Mouse (Mus musculus) R1 (cell line): ENCODE data around the gene Dyrk1b.
"Not testable (repeated sequence)": the region's sequence is repeated elsewhere in the genome, so short reads cannot be mapped to it uniquely, and the experiment has no call there.

Experiments
- DNase-seq: peaks from one replicate; pipeline ENCODE4 v3.0.0-alpha.2; 2018; ENCODE audit warnings: low read depth, low spot score

Dyrk1b gene

DNA sequence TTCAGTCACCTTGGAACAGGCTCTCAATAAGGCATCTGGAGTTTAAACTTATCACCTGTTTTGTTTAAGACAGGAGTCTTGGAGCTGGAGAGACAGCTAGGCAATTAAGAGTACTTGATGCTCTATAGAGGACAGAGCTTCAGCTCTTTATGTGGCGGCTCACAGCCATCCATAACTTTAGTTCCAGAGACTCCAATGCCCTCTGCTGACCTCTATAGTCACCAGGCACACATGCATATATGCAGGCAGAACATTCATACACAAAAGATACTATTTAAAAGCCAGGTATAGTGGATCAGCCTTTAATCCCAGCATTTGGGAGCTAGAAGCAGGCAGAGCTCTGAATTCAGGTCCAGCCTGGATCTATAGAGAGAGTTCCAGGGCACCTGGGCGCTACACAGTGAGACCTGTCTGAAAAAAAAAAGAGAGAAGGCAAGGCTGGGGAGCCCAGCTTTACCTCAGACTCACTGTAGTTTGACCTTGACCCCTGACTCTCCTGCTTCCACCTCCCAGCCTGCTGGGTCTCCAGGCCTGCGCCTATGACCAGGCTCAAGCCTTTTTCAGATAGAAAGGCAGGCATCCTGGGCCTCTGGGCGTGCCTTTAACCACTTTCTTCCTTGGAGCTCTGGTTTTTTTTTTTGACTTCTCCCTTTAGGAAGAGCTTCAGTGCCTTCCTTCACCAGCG lies 16.3 kb downstream of the Dyrk1b start:
- peak; percentile 77 for DNase-seq

- no peak for DNase-seq
Measured at GRCm38 (mm10) chr7:28196528-28196927, 17.3 kb downstream of the Dyrk1b start.

GRCm38 (mm10) chr7:28199054-28199453 lies 19.8 kb downstream of the Dyrk1b start:
- no peak for DNase-seq

GRCm38 (mm10) chr7:28203207-28204108 lies 24.2 kb downstream of the Dyrk1b start:
- DNase-seq, result peak; percentile 77

DNA sequence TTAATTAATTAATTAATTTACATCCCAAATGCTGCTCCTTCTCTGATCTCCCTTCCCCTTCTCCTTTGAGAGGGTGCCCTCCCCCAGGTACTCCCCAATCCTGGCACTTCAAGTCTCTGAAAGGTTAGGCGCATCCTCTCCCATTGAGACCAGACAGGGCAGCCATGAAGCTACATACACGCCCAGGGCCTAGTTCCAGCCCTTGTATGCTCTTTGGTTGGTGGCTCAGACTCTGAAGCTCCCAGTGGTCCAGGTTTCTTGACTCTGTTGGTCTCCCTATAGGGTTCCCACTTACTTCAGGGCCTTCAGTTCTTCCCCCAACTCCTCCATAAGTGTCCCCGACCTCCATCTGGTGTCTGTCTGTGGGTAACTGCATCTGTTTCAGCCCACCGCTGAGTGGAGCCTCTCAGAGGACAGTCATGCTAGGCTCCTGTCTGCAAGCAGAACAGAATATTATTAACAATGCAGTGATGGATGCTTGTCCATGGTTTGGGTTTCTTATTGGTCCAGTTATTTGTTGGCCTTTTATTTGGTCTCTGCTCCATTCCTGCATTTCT lies 26.9 kb downstream of the Dyrk1b start:
- no peak for DNase-seq

GRCm38 (mm10) chr7:28208396-28208987 lies 29.2 kb downstream of the Dyrk1b start:
- no peak for DNase-seq

GRCm38 (mm10) chr7:28208988-28209508 lies 29.8 kb downstream of the Dyrk1b start:
- DNase-seq, result peak; percentile 96

GRCm38 (mm10) chr7:28210731-28211130 lies 31.5 kb downstream of the Dyrk1b start:
- peak; percentile 28 for DNase-seq

DNA sequence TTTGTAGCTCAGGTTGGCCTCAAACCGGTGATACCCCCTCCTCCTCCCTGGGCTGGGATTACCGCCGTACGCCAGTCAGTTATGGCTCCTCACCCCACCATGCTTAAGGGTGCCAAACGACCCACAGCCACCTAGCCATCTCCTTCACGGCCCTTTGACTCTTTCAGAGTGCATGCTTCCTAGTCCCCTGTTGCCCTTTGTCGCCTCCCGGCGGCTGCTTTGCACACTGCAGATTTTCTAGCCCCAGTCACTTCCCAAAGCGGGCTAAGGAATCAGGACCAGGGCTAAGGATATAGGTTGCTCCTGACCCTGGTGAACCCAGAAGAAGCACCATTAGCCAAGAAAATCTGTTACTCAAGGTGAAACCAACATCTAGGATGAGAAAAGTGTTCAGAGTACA lies 34.9 kb downstream of the Dyrk1b start:
- peak; percentile 93 for DNase-seq

DNA sequence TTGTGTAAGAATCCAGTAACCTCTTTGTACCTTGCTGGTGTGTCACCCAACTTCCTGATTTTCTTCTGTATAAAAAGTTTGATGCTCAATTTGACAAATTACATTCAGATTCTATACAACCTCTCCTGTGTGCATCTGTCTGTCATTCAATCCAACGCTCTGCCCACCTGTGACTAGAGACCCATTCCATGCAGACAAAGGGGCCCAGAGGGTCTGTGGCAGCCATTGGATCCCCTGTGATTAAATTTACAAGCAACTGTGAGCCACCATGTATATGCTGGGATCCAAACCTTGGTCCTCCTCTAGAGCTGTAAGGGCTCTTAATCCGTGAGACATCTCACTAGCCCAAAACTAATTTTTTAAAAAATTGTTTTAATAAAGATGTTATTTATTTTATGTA lies 36.7 kb downstream of the Dyrk1b start:
- DNase-seq, result peak; percentile 55

- not testable (repeated sequence) for DNase-seq
Measured at GRCm38 (mm10) chr7:28217811-28218210, 38.5 kb downstream of the Dyrk1b start.

DNA sequence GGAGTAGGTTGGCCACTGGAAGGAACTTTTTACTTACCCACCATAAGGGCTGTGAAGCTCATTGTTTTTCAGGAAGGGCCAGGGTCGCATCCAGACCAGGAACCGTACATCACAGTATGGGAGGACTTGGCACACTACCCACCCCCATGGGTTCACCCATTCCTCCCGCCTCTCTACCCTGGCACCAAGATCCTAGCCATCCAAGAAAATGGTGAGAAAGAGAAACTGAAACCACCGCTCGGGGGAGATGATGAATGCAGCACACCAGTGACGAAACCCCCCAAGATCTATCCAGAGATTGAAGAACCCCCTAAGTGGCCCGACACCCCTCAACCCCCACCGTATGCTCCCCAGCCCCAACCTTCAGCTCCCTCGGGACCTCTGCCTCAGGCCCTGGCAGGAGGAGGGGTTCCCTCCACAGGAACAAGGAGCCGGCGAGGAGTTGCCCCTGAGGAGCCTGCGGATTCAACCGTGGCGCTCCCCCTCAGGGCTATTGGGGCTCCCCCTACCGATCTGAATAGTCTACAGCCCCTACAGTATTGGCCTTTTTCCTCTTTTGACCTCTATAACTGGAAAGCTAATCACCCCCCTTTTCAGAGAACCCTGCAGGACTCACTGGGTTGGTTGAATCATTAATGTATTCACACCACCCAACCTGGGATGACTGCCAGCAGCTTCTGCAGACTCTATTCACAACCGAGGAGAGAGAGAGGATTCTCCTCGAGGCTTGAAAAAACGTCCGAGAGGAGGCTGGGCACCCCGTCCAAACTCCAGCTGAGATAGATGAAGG lies 39.9 kb downstream of the Dyrk1b start:
- DNase-seq, result not testable (repeated sequence)

DNA sequence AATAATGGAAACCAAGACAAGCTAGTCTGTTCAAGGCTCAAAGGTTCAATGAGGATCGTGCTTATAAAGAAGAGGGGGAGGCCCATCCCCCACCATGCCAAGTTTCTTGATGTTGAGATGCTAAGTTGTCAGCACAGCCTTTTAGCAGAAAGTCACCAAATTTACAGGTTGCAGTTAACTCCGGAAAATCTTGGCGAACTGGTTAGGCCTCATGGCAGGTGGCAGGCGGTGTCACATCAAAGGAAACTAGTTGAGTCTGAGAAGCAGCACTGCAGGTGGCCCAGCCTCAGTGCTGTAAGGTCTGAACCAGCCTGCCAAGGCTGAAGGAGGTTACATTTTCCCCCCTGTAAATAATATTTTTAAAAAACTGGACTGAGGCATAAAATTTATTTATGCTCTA lies 47.6 kb downstream of the Dyrk1b start:
- DNase-seq, result peak; percentile 63

GRCm38 (mm10) chr7:28227421-28227820 lies 48.2 kb downstream of the Dyrk1b start:
- DNase-seq, result peak; percentile 76
